Mouse (Mus musculus): ENCODE data around the gene Cd4.
"Not testable (repeated sequence)": the region's sequence is repeated elsewhere in the genome, so short reads cannot be mapped to it uniquely, and the experiment has no call there.

DNA sequence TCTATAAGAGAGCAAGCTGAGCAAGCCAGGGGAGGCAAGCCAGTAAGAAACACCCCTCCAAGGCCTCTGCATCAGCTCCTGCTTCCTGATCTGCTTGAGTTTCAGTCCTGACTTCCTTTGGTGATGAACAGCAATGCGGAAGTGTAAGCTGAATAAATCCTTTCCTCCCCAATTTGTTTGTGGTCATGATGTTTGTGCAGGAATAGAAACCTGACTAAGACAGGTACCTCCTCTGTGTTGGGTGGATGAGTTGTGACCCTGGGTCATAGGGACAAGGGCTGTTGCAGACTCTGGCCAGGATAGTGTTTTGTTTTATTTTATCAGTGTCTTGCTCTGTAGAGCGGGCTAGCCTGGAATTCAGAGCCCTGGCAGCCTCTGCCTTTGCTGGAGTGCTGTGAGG, 6.1 kb upstream of the Cd4 start:
- TF ChIP-seq CTCF (IDR thresholded peaks at IDR 0.05; ENCODE audit: borderline replicate concordance, extremely low read depth, insufficient read depth, insufficient read length); POLR2A (IDR thresholded peaks at IDR 0.05; ENCODE audit: borderline replicate concordance, extremely low read depth, insufficient read depth, insufficient read length, poor library complexity, severe bottlenecking): not testable (repeated sequence)

Data from brain, embryonic 14.5 days (tissue).